Mouse (Mus musculus) embryonic facial prominence, embryonic 14.5 days (tissue): ENCODE results near the gene Dync1li2. TPM values are rescaled to one million over a fixed set of nuclear protein-coding genes. Genes with fewer than 3 reads are reported as not detected.

ENCODE experiments used
- ATAC-seq: fragments of 200-750 bp; cut with Nextera tagmentation; 2 replicates; pipeline ENCODE4 v1.8.0; 2017; ENCODE audit warnings: low read depth, moderate number of reproducible peaks, moderate TSS enrichment
- DNase-seq: peaks from one replicate; pipeline ENCODE4 v3.0.0-alpha.2; 2015; ENCODE audit warnings: low spot score
- H3K27ac ChIP-seq: fragments of 300-500 bp; sonication (generic); replicated peaks from 2 replicates; pipeline ENCODE4 v1.5.1; 2014; ENCODE audit warnings: low read depth, mild to moderate bottlenecking, low read length, moderate library complexity
- H3K27me3 ChIP-seq: fragments of 300-500 bp; sonication (generic); replicated peaks from 2 replicates; pipeline ENCODE4 v1.6.1; 2014; ENCODE audit warnings: low read length; ENCODE audit not compliant: control insufficient read depth, insufficient read depth
- H3K36me3 ChIP-seq: fragments of 300-500 bp; sonication (generic); 2 replicates; pipeline ENCODE4 v1.6.1; 2014; ENCODE audit warnings: low read length, mixed read lengths; ENCODE audit not compliant: control insufficient read depth, insufficient read depth
- H3K4me1 ChIP-seq: fragments of 300-500 bp; sonication (generic); 2 replicates; pipeline ENCODE4 v1.6.1; 2014; ENCODE audit warnings: antibody characterized with exemption, low read length; ENCODE audit not compliant: control insufficient read depth, insufficient read depth
- H3K4me2 ChIP-seq: fragments of 300-500 bp; sonication (generic); 2 replicates; pipeline ENCODE4 v1.6.1; 2014; ENCODE audit warnings: low read depth, mild to moderate bottlenecking, low read length, moderate library complexity, mixed read lengths
- H3K4me3 ChIP-seq: fragments of 300-500 bp; sonication (generic); 2 replicates; pipeline ENCODE4 v1.5.1; 2014; ENCODE audit warnings: low read depth, mild to moderate bottlenecking, low read length
- H3K9ac ChIP-seq: fragments of 300-500 bp; sonication (generic); 2 replicates; pipeline ENCODE4 v1.6.1; 2014; ENCODE audit warnings: low read depth, mild to moderate bottlenecking, low read length, moderate library complexity, mixed read lengths
- H3K9me3 ChIP-seq: fragments of 300-500 bp; sonication (generic); 2 replicates; pipeline ENCODE4 v1.6.1; 2016; ENCODE audit warnings: low read length; ENCODE audit not compliant: control insufficient read depth
- WGBS: fragments of 180-500 bp; shearing (Covaris S2); extraction: QIAGEN DNeasy Blood & Tissue Kit; methylation state at CpG from one replicate; pipeline ENCODE4 v1.1.7; 2014; 5-methylcytosine and 5-hydroxymethylcytosine counted together
- polyA plus RNA-seq: library from polyadenylated mRNA; unstranded; fragments of >200 nt; fragmentation: Nextera tagmentation; extraction: Ambion mirVana; gene quantifications from 2 replicates; pipeline ENCODE4 v1.2.1, GENCODE M21; 2014

The Dync1li2 gene
- polyA plus RNA-seq, 1 experiment from 2014 or later, result 52.5 TPM

- 69% methylated on average over 3 of the region's 3 CpGs for WGBS
- no peak for DNase-seq
- no peak for ATAC-seq
These were observed 39.3 kb downstream of the Dync1li2 start for GRCm38 (mm10) chr8:104403596-104403995.

GRCm38 (mm10) chr8:104395703-104396357, 47.0 kb downstream of the Dync1li2 start, which contains the start of gene Cmtm4:
Cmtm4 (minus strand) TSS chr8:104395807.
- Histone ChIP-seq H3K27me3 (no peaks in the 10 kb centered on the region), H3K9me3 (peaks cover 7% of the 10 kb centered on the region; the same call in 1 of the 2 replicates), H3K36me3 (no peaks in the 10 kb centered on the region), H3K4me1 (peaks cover 14% of the 10 kb centered on the region), H3K27ac (peak within 1 kb of the TSS; percentile 76), H3K4me3 (peak within 1 kb of the TSS; percentile 85), H3K9ac (peak within 1 kb of the TSS; percentile 94), H3K4me2 (peak within 1 kb of the TSS; percentile 94)
- ATAC-seq (peak; percentile 82), DNase-seq (peak; percentile 68)
- 5% methylated on average over 13 of the region's 54 CpGs for WGBS

More at GRCm38 (mm10) chr8:104403596-104403995, 39.3 kb downstream of the Dync1li2 start:
- peaks cover 5% of the 10 kb centered on the region; the same call in 1 of the 2 replicates for H3K4me1 ChIP-seq
- no peak overlapping the region for H3K27ac ChIP-seq
- no peaks in the 10 kb centered on the region for H3K36me3 ChIP-seq
- H3K4me3 ChIP-seq, result no peak overlapping the region
- peaks cover 4% of the 10 kb centered on the region; the same call in 1 of the 2 replicates for H3K9me3 ChIP-seq
- H3K4me2 ChIP-seq, result no peak overlapping the region
- H3K27me3 ChIP-seq, result no peaks in the 10 kb centered on the region
- no peak overlapping the region for H3K9ac ChIP-seq

GRCm38 (mm10) chr8:104394801-104395702, 47.8 kb downstream of the Dync1li2 start:
- under 1% methylated on average over 29 of the region's 82 CpGs for WGBS
- Histone ChIP-seq H3K27ac (peak overlapping the region; percentile 76), H3K4me1 (peaks cover 14% of the 10 kb centered on the region), H3K4me3 (peak overlapping the region; percentile 85), H3K9ac (peak overlapping the region; percentile 94), H3K36me3 (no peaks in the 10 kb centered on the region), H3K27me3 (no peaks in the 10 kb centered on the region), H3K9me3 (peaks cover 7% of the 10 kb centered on the region; the same call in 1 of the 2 replicates), H3K4me2 (peak overlapping the region; percentile 94)
- DNase-seq (peak; percentile 48), ATAC-seq (peak; percentile 76)

- no peaks in the 10 kb centered on the region for H3K27me3 ChIP-seq
- peak overlapping the region; percentile 24; the same call in 1 of the 2 replicates for H3K27ac ChIP-seq
- peaks cover 7% of the 10 kb centered on the region; the same call in 1 of the 2 replicates for H3K9me3 ChIP-seq
- peak overlapping the region; percentile 85 for H3K4me3 ChIP-seq
- H3K4me1 ChIP-seq, result peaks cover 14% of the 10 kb centered on the region
- WGBS, result 80% methylated on average over 6 of the region's 6 CpGs
- ATAC-seq (no peak), DNase-seq (no peak)
- H3K36me3 ChIP-seq, result no peaks in the 10 kb centered on the region
- peak overlapping the region; percentile 94 for H3K4me2 ChIP-seq
- H3K9ac ChIP-seq, result 0 out of 2 replicates have a peak overlapping the region, but pooled peaks have one; percentile 94
These were observed 49.1 kb downstream of the Dync1li2 start for GRCm38 (mm10) chr8:104393767-104394166.

GRCm38 (mm10) chr8:104393139-104393538, 49.7 kb downstream of the Dync1li2 start:
- no peak for DNase-seq
- H3K27ac ChIP-seq, result no peak overlapping the region
- H3K4me3 ChIP-seq, result no peak overlapping the region
- H3K27me3 ChIP-seq, result no peaks in the 10 kb centered on the region
- no peak overlapping the region for H3K9ac ChIP-seq
- 95% methylated on average over 7 of the region's 7 CpGs for WGBS
- no peak for ATAC-seq
- H3K4me2 ChIP-seq, result 0 out of 2 replicates have a peak overlapping the region, but pooled peaks have one; percentile 94
- H3K9me3 ChIP-seq, result peaks cover 6% of the 10 kb centered on the region; the same call in 1 of the 2 replicates
- H3K4me1 ChIP-seq, result peaks cover 14% of the 10 kb centered on the region
- H3K36me3 ChIP-seq, result no peaks in the 10 kb centered on the region

- Histone ChIP-seq H3K9me3 (no peaks in the 10 kb centered on the region), H3K4me1 (peaks cover 41% of the 10 kb centered on the region), H3K4me2 (no peak overlapping the region), H3K9ac (no peak overlapping the region), H3K4me3 (no peak overlapping the region), H3K27ac (no peak overlapping the region), H3K36me3 (no peaks in the 10 kb centered on the region), H3K27me3 (no peaks in the 10 kb centered on the region)
- ATAC-seq, result no peak
- 88% methylated on average over 8 of the region's 8 CpGs for WGBS
- no peak for DNase-seq
These were observed 52.6 kb downstream of the Dync1li2 start for GRCm38 (mm10) chr8:104390245-104390644.

- 89% methylated on average over 2 of the region's 2 CpGs for WGBS
- Histone ChIP-seq H3K27ac (no peak overlapping the region), H3K9ac (no peak overlapping the region), H3K27me3 (no peaks in the 10 kb centered on the region), H3K4me3 (no peak overlapping the region), H3K36me3 (no peaks in the 10 kb centered on the region), H3K9me3 (no peaks in the 10 kb centered on the region), H3K4me2 (no peak overlapping the region), H3K4me1 (peaks cover 36% of the 10 kb centered on the region)
- ATAC-seq, result peak; percentile 47; the same call in 1 of the 2 replicates
- DNase-seq, result no peak
These were observed 54.9 kb downstream of the Dync1li2 start for GRCm38 (mm10) chr8:104387980-104388379.

GRCm38 (mm10) chr8:104387501-104387900, 55.3 kb downstream of the Dync1li2 start:
- no peak overlapping the region for H3K4me2 ChIP-seq
- H3K27me3 ChIP-seq, result no peaks in the 10 kb centered on the region
- H3K9me3 ChIP-seq, result no peaks in the 10 kb centered on the region
- ATAC-seq, result peak; percentile 74
- H3K4me3 ChIP-seq, result no peak overlapping the region
- H3K27ac ChIP-seq, result no peak overlapping the region
- 39% methylated on average over 7 of the region's 7 CpGs for WGBS
- H3K9ac ChIP-seq, result no peak overlapping the region
- no peak for DNase-seq
- no peaks in the 10 kb centered on the region for H3K36me3 ChIP-seq
- peaks cover 41% of the 10 kb centered on the region for H3K4me1 ChIP-seq
